Mouse (Mus musculus): ENCODE results near the gene A730061H03Rik.

Gene A730061H03Rik

DNA sequence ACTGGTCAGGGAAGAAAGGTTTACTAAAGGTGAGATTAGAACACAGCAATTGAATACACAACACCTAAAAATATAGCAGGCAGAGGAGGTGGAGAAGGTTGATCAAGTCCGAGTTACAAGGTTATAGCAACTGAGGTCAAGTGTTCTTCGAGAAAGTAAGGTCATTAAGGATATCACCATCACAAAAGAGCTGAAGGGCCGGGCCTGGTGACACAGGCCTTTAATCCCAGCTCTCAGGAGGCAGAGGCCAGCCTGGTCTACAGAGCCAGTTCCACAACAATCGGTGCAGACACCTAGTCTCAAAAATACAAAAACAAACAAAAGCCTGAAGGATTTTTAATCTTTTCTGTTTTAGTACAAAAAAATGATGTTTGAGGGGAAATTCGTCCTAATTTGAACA is 8.9 kb downstream of the A730061H03Rik start:
- no peak for DNase-seq (ENCODE audit: low read depth, low spot score)

- DNase-seq (ENCODE audit: low read depth, low spot score) = no peak
Observed at GRCm38 (mm10) chr14:55550191-55550590, 10.0 kb downstream of the A730061H03Rik start.

DNA sequence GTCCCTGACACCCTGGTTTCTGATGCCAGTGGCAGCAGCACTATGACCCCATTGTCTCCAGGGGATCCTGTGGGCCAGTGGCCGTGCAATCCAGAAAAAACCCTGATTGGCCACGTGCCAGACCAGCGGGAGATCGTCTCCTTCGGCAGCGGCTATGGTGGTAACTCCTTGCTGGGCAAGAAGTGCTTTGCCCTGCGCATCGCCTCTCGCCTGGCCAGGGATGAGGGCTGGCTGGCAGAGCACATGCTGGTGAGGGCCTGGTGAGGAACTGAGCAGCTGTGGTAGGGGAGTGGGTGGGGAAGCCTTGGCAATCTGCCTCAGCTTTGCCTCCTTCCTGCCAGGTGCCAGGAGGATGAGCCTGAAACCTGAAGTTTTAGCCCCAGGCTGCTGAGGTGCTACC is 15.9 kb downstream of the A730061H03Rik start:
- DNase-seq (ENCODE audit: low read depth, low spot score) = no peak

DNA sequence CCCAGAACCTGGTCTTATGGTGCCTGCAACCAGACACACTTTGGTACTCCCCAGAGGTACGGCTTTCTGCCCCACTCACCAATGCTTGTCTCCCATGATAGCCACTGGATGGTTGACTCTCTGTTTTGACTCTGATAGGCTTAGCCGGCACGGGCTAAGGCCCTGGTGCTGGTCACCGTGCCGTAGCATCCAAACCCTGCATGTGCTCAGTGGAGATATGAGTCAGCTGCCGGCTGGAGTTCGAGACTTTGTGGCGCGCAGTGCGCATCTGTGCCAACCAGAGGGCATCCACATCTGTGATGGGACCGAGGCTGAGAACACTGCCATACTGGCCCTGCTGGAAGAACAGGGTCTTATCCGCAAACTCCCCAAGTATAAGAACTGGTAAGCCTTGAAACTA is 17.9 kb downstream of the A730061H03Rik start:
- DNase-seq (ENCODE audit: low read depth, low spot score) = no peak

DNA sequence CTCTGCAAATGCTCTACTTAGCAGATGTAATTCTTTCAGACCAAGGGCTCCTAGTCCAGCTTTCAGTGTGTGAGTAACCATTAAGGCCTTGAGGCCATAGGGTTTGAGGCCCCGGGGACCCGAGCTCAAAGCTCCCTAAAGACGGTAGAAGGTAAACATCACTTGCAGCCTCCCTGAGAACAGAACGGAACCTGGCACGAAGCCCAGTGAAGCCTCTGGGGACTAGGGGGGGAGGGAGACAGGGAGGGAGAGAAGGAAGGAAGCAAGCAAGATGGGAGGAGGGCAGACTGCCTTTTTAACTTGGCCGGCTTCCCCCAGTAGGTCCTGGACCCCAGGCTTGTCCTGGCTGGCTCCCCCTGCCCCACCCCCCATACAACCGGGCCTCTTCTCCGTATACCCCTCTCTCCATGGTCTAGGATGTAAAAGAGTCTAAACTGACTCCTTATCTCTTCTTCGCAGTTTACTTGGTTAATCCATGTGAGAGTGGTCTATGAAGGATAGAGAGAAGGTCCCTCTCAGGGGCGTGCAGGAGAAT is 19.4 kb downstream of the A730061H03Rik start:
- DNase-seq (ENCODE audit: low read depth, low spot score) = peak; percentile 37

GRCm38 (mm10) chr14:55540067-55540786 is 20.0 kb downstream of the A730061H03Rik start, which contains the start of gene Pck2:
TSS of gene Pck2 (plus strand) at chr14:55540266.
- peak; percentile 89 for DNase-seq (ENCODE audit: low read depth, low spot score)

- no peak for DNase-seq (ENCODE audit: low read depth, low spot score)
Observed at GRCm38 (mm10) chr14:55536116-55536745, 24.0 kb downstream of the A730061H03Rik start.

DNA sequence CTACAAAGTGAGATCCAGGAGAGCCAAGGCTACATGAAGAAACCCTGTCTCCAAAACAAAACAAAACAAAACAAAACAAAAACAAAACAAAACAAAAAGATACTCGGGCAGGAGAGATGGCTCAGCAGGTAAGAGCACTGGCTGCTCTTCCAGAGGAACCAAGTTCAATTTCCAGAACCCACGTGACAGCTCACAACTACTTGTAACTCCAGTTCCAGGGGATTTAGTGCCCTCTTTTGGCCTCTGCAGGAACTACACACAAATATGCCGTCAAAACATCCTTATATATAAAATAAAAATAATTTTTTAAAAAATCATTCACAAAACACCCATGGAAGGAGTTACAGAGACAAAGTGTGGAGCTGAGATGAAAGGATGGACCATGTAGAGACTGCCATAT is 32.3 kb downstream of the A730061H03Rik start:
- peak; percentile 38 for DNase-seq (ENCODE audit: low read depth, low spot score)

DNA sequence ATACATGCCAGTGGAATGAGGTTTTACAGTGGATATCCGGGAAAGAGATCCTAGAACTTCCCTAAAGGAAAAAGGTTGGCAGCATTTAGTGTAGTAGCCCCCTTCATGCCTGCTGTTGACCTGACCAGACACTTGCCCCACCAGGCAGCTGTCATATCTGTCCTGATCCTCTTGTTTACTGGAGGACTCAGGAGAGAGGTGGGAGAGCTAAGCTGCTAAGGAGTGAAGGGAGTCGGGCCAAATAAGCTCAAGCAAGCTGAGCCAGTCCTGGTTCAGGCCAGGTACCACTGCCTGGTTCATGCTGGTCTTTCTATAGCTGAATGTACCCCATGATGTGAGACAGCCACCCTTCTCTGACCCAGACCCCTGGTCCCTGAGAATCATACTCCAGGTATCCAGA is 33.5 kb downstream of the A730061H03Rik start:
- no peak for DNase-seq (ENCODE audit: low read depth, low spot score)

DNA sequence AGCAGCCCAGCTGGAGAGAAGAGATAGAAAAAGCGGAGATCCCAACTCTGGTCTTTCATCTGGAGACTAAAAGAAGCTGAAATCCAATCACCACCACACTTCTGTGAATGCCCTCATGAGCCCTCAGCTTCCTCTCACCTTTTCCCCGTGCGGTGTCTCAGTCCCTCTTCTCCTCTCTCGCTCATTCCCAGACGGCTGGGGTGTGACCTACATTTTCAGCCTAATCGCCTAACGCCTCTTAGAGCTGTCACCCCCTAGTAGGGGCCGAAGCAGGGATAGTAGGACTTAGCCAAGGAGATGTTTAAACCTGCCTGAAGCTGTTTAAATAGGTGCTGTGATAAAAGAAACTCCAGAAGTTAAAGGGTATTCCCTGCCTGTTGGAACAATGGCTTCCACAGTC is 35.4 kb downstream of the A730061H03Rik start, which contains the start of gene Nrl:
Gene Nrl (minus strand): TSS at position 197 of the 400 bp plus-strand sequence.
- DNase-seq (ENCODE audit: low read depth, low spot score) = no peak

- DNase-seq (ENCODE audit: low read depth, low spot score) = no peak
Observed at GRCm38 (mm10) chr14:55524062-55524461, 36.1 kb downstream of the A730061H03Rik start.

DNA sequence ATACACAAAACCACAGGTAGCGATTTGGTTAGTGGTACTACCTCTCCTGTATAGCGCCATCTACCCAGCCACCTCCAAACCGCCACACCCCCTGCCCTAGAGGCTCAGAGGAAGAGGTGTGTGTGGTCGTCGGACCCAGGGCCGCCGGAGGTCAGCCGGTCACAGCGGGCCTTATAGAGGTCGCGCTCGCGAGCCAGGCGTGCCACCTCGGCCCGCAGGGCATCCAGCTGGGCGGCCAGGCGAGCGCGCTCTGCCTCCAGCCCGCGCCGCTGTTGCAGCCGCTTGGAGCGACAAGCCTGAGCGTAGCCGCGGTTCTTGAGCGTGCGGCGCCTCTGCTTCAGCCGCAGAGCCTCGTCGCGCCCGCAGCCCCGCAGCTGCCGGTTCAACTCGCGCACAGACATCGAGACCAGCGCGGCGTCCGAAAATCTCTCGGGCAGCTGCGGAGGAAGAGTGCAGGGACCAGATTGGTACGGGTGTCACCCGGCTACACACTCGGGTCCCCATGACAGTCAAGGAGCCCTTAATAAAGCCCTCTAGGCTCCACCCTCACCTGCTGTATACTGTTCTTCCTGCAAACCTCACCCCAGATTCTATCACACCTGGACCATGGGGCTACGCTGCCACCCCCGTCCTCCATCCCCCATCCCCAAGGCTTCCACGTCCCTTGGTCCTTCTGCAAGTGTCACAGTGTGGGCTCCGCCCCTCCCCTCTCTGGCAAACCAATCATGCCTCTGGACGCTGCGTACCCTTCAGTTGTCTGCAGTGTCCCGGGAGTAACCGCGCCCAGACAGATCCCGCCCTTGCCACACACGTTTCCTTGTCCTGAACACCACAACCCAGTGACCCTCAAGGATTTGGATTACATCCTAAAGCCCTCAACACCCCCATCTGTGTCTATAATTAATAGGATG is 39.5 kb downstream of the A730061H03Rik start:
- no peak for DNase-seq (ENCODE audit: low read depth, low spot score)

DNA sequence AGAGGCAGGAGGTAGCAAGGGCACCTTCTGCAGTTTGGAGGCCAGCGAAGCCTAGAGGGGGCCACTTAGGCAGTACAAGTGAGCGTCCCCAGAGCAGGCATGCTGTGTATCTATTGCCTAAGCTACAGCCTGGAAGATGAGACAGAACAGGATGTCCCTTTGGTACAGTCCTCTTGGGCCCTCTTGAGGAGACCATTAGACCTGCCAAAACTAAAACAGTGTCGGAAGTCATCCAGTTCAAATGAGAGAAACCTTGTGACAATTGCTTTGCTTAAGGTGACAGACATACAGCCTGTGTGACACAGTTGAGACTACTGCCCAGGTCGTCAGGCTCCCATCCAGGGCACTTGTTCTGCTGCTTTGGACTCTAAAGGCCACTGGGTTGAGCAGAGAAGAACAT is 40.6 kb downstream of the A730061H03Rik start:
- DNase-seq (ENCODE audit: low read depth, low spot score) = no peak

GRCm38 (mm10) chr14:55518897-55519296 is 41.3 kb downstream of the A730061H03Rik start:
- DNase-seq (ENCODE audit: low read depth, low spot score) = no peak

GRCm38 (mm10) chr14:55515846-55516245 is 44.4 kb downstream of the A730061H03Rik start:
- no peak for DNase-seq (ENCODE audit: low read depth, low spot score)

- DNase-seq (ENCODE audit: low read depth, low spot score) = no peak
Observed at GRCm38 (mm10) chr14:55513927-55514326, 46.3 kb downstream of the A730061H03Rik start.

- DNase-seq (ENCODE audit: low read depth, low spot score) = no peak
Observed at GRCm38 (mm10) chr14:55511037-55511436, 49.2 kb downstream of the A730061H03Rik start.

- no peak for DNase-seq (ENCODE audit: low read depth, low spot score)
Observed at GRCm38 (mm10) chr14:55510125-55510731, 50.0 kb downstream of the A730061H03Rik start, which contains the start of gene Cpne6. TSS of gene Cpne6 (plus strand) at chr14:55510445.
